ENCODE assay signal across 9 mouse cellular contexts in the genomic region with DNA sequence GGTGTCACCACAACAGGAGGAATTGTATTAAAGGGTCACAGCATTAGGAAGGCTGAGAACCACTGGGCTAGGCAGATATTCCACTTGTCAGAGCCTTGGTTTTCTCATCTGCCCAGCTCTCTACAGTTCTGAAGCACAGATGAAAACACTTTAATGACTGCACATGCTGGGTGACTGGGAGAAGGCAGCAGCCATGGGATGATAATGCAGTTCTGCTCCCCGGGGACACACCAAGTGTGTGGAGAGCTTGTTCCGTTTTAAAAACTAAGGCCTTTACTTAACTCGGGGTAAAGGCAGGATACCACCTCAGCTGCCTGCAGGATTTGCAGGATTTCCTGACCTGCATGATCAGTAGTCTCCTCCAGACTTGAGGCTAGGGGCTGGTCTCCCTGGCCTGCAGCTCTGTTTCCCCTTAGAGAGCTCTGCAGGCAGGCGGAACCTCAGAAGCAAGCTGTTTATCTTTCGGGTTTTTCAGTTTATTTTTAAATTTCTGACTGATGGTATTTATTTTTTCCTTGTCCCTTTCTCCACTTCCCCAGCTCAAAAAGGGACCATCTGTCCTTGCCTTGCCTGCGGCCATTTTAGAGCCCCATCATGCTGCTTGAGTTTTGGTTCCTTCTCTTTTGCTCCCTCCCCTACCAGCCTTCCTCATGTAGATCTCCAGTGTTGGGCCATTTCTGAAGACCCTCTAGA. TPM values are rescaled to one million over a fixed set of nuclear protein-coding genes. Genes with fewer than 3 reads are reported as not detected.
DNase-seq lines count a peak whose midpoint lies in the region; ATAC-seq and TF ChIP-seq lines count a peak whose summit lies in the region.
"Had no signal": no experiment of that assay in that cellular context is flagged by ENCODE, and none has a peak within 500 bp of the region (broad histone marks: within the 10 kb centered on the region; RNA-seq: fewer than 3 reads in every experiment).

No protein-coding gene starts in this region.

- peak overlapping the region; percentile 8; the same call in 1 of the 2 replicates for H3K27ac ChIP-seq in hindbrain, embryonic 13.5 days
- H3K27ac ChIP-seq in hindbrain, postnatal 0 days = no peak overlapping the region
- 0 out of 2 replicates have a peak overlapping the region, but pooled peaks have one; percentile 4 for H3K27ac ChIP-seq in neural tube, embryonic 11.5 days (ENCODE audit: low read depth, low read length)
- H3K27ac ChIP-seq in intestine, embryonic 15.5 days = peak overlapping the region; percentile 6; the same call in 1 of the 2 replicates
- peak overlapping the region; percentile 82 for H3K27ac ChIP-seq in stomach, postnatal 0 days (replicated peaks)

- DNase-seq in hindbrain, postnatal 0 days (ENCODE audit: low spot score) = no peak
- no peak for DNase-seq in neural tube, embryonic 11.5 days (ENCODE audit: low spot score)
- no peak for DNase-seq in neural tube, embryonic 10.5 days (ENCODE audit: extremely low spot score, low spot score)
- DNase-seq in stomach, postnatal 0 days (ENCODE audit: low spot score) = no peak
- DNase-seq in spleen, adult 12 weeks (ENCODE audit: low spot score) = no peak
- DNase-seq in adrenal gland, postnatal 36 days = no peak

- H3K9me3 ChIP-seq in hindbrain, embryonic 13.5 days = no peaks in the 10 kb centered on the region
- no peaks in the 10 kb centered on the region for H3K9me3 ChIP-seq in hindbrain, postnatal 0 days (ENCODE audit: low read length)
- H3K9me3 ChIP-seq in neural tube, embryonic 11.5 days (ENCODE audit: control insufficient read depth, low read length) = no peaks in the 10 kb centered on the region
- no peaks in the 10 kb centered on the region for H3K9me3 ChIP-seq in intestine, embryonic 15.5 days
- H3K9me3 ChIP-seq in stomach, postnatal 0 days (ENCODE audit: control insufficient read depth, low read length) = no peaks in the 10 kb centered on the region
- H3K9me3 ChIP-seq: G1E had no signal

- no peak overlapping the region for H3K9ac ChIP-seq in hindbrain, embryonic 13.5 days
- H3K9ac ChIP-seq in hindbrain, postnatal 0 days (replicated peaks; ENCODE audit: low read length) = no peak overlapping the region
- H3K9ac ChIP-seq in neural tube, embryonic 11.5 days (ENCODE audit: low read length) = no peak overlapping the region
- no peak overlapping the region for H3K9ac ChIP-seq in intestine, embryonic 15.5 days
- no peak overlapping the region for H3K9ac ChIP-seq in stomach, postnatal 0 days (ENCODE audit: low read length)

- TF ChIP-seq CTCF in hindbrain, postnatal 0 days (IDR thresholded peaks at IDR 0.05; ENCODE audit: low read depth) = no peak
- no peak for TF ChIP-seq CTCF in stomach, postnatal 0 days (IDR thresholded peaks at IDR 0.05; ENCODE audit: low read depth)

- H3K36me3 ChIP-seq in hindbrain, embryonic 13.5 days = 0 out of 2 replicates have a peak, but pooled peaks cover 4% of the 10 kb centered on the region
- no peaks in the 10 kb centered on the region for H3K36me3 ChIP-seq in hindbrain, postnatal 0 days (ENCODE audit: insufficient read depth, low read length)
- no peaks in the 10 kb centered on the region for H3K36me3 ChIP-seq in neural tube, embryonic 11.5 days (ENCODE audit: control insufficient read depth, insufficient read depth, low read length)
- no peaks in the 10 kb centered on the region for H3K36me3 ChIP-seq in intestine, embryonic 15.5 days
- no peaks in the 10 kb centered on the region for H3K36me3 ChIP-seq in stomach, postnatal 0 days (ENCODE audit: control insufficient read depth, insufficient read depth, low read length)

- ATAC-seq in hindbrain, embryonic 13.5 days (ENCODE audit: low FRiP score) = no peak
- no peak for ATAC-seq in hindbrain, postnatal 0 days
- ATAC-seq in neural tube, embryonic 11.5 days (ENCODE audit: insufficient read depth, low FRiP score, low TSS enrichment) = no peak
- ATAC-seq in intestine, embryonic 15.5 days = no peak
- no peak for ATAC-seq in stomach, postnatal 0 days (ENCODE audit: low FRiP score, low TSS enrichment)

- H3K4me3 ChIP-seq in hindbrain, embryonic 13.5 days = no peak overlapping the region
- H3K4me3 ChIP-seq in hindbrain, postnatal 0 days (ENCODE audit: low read length) = no peak overlapping the region
- H3K4me3 ChIP-seq in neural tube, embryonic 11.5 days (ENCODE audit: low read depth, low read length) = no peak overlapping the region
- H3K4me3 ChIP-seq in intestine, embryonic 15.5 days (replicated peaks) = no peak overlapping the region
- H3K4me3 ChIP-seq in stomach, postnatal 0 days (ENCODE audit: low read depth, low read length) = no peak overlapping the region

- H3K4me2 ChIP-seq in hindbrain, embryonic 13.5 days = no peak overlapping the region
- no peak overlapping the region for H3K4me2 ChIP-seq in hindbrain, postnatal 0 days (ENCODE audit: low read depth, low read length)
- no peak overlapping the region for H3K4me2 ChIP-seq in neural tube, embryonic 11.5 days (ENCODE audit: low read depth)
- no peak overlapping the region for H3K4me2 ChIP-seq in intestine, embryonic 15.5 days (replicated peaks)
- no peak overlapping the region for H3K4me2 ChIP-seq in stomach, postnatal 0 days (replicated peaks; ENCODE audit: low read depth)

- 81% methylated on average over 6 of the region's 6 CpGs for WGBS in hindbrain, embryonic 13.5 days
- WGBS in hindbrain, postnatal 0 days = 67% methylated on average over 6 of the region's 6 CpGs
- 66% methylated on average over 6 of the region's 6 CpGs for WGBS in neural tube, embryonic 11.5 days
- WGBS in intestine, embryonic 15.5 days = 48% methylated on average over 6 of the region's 6 CpGs
- 35% methylated on average over 6 of the region's 6 CpGs for WGBS in stomach, postnatal 0 days

- H3K4me1 ChIP-seq in hindbrain, embryonic 13.5 days (replicated peaks) = peaks cover 60% of the 10 kb centered on the region
- no peaks in the 10 kb centered on the region; the same call in 1 of the 2 replicates for H3K4me1 ChIP-seq in hindbrain, postnatal 0 days (ENCODE audit: insufficient read depth, low read length)
- H3K4me1 ChIP-seq in neural tube, embryonic 11.5 days (ENCODE audit: control insufficient read depth, insufficient read depth, low read length) = peaks cover 7% of the 10 kb centered on the region; the same call in 1 of the 2 replicates
- peaks cover 47% of the 10 kb centered on the region for H3K4me1 ChIP-seq in intestine, embryonic 15.5 days (replicated peaks)
- H3K4me1 ChIP-seq in stomach, postnatal 0 days (replicated peaks; ENCODE audit: control insufficient read depth, insufficient read depth) = peaks cover 16% of the 10 kb centered on the region

- no peaks in the 10 kb centered on the region for H3K27me3 ChIP-seq in hindbrain, embryonic 13.5 days
- no peaks in the 10 kb centered on the region for H3K27me3 ChIP-seq in hindbrain, postnatal 0 days (ENCODE audit: insufficient read depth, low read length)
- H3K27me3 ChIP-seq in neural tube, embryonic 11.5 days (ENCODE audit: control insufficient read depth, insufficient read depth, low read length) = no peaks in the 10 kb centered on the region
- no peaks in the 10 kb centered on the region for H3K27me3 ChIP-seq in intestine, embryonic 15.5 days (replicated peaks)
- H3K27me3 ChIP-seq in stomach, postnatal 0 days (ENCODE audit: control insufficient read depth, insufficient read depth, low read length) = no peaks in the 10 kb centered on the region

- TF ChIP-seq EP300 in stomach, postnatal 0 days (optimal IDR thresholded peaks at IDR 0.05) = no peak

RNA-seq across cellular contexts. Expression of gene Mink1, which starts 20.5 kb away (rescaled TPM):
- polyA plus RNA-seq in hindbrain, embryonic 13.5 days (2015; fragmentation: Nextera tagmentation; extraction: Ambion mirVana) = 14.2 and 15.3 TPM in 2 replicates
- 56.6 and 73.3 TPM in 2 replicates for total RNA-seq in hindbrain, postnatal 0 days (2014; rRNA removed)
- polyA plus RNA-seq in hindbrain, postnatal 0 days (2015; fragmentation: Nextera tagmentation; extraction: Ambion mirVana) = 13.6 and 15.2 TPM in 2 replicates
- polyA plus RNA-seq in neural tube, embryonic 11.5 days (2014; fragmentation: Nextera tagmentation; extraction: Ambion mirVana) = 15.0 and 16.0 TPM in 2 replicates
- polyA plus RNA-seq in intestine, embryonic 15.5 days (2015; fragmentation: Nextera tagmentation; extraction: Ambion mirVana) = 11.8 and 12.7 TPM in 2 replicates
- polyA plus RNA-seq in stomach, postnatal 0 days (2015; fragmentation: Nextera tagmentation; extraction: Ambion mirVana) = 8.5 and 10.2 TPM in 2 replicates
- 10 to 100 TPM; 39.2 to 42.6 TPM for total RNA-seq in adrenal gland, postnatal 36 days (2021)

RNA-seq across cellular contexts. Expression of gene 4930544D05Rik, which starts 32.5 kb away (rescaled TPM):
- polyA plus RNA-seq in hindbrain, embryonic 13.5 days (2015; fragmentation: Nextera tagmentation; extraction: Ambion mirVana) = not detected in 2 replicates
- total RNA-seq in hindbrain, postnatal 0 days (2014; rRNA removed) = not detected in 2 replicates
- not detected in 2 replicates for polyA plus RNA-seq in hindbrain, postnatal 0 days (2015; fragmentation: Nextera tagmentation; extraction: Ambion mirVana)
- polyA plus RNA-seq in neural tube, embryonic 11.5 days (2014; fragmentation: Nextera tagmentation; extraction: Ambion mirVana) = not detected in 2 replicates
- not detected in 2 replicates for polyA plus RNA-seq in intestine, embryonic 15.5 days (2015; fragmentation: Nextera tagmentation; extraction: Ambion mirVana)
- not detected in 2 replicates for polyA plus RNA-seq in stomach, postnatal 0 days (2015; fragmentation: Nextera tagmentation; extraction: Ambion mirVana)
- total RNA-seq in adrenal gland, postnatal 36 days (2021) = not detected
- total RNA-seq: G1E had no signal
- polyA plus RNA-seq: G1E had no signal

RNA-seq across cellular contexts. Expression of gene Chrne, which starts 35.8 kb away (rescaled TPM):
- polyA plus RNA-seq in hindbrain, embryonic 13.5 days (2015; fragmentation: Nextera tagmentation; extraction: Ambion mirVana) = not detected in 2 replicates
- 4.5 TPM in 1 of 2 replicates, not detected in the other for total RNA-seq in hindbrain, postnatal 0 days (2014; rRNA removed)
- polyA plus RNA-seq in hindbrain, postnatal 0 days (2015; fragmentation: Nextera tagmentation; extraction: Ambion mirVana) = 0.42 and 0.59 TPM in 2 replicates
- 0.41 TPM in 1 of 2 replicates, not detected in the other for polyA plus RNA-seq in neural tube, embryonic 11.5 days (2014; fragmentation: Nextera tagmentation; extraction: Ambion mirVana)
- polyA plus RNA-seq in intestine, embryonic 15.5 days (2015; fragmentation: Nextera tagmentation; extraction: Ambion mirVana) = not detected in 2 replicates
- not detected in 2 replicates for polyA plus RNA-seq in stomach, postnatal 0 days (2015; fragmentation: Nextera tagmentation; extraction: Ambion mirVana)
- total RNA-seq in adrenal gland, postnatal 36 days (2021) = not detected
- total RNA-seq: G1E had no signal
- polyA plus RNA-seq: G1E had no signal

RNA-seq across cellular contexts. Expression of gene Pld2, which starts 43.3 kb away (rescaled TPM):
- 9.0 and 10.1 TPM in 2 replicates for polyA plus RNA-seq in hindbrain, embryonic 13.5 days (2015; fragmentation: Nextera tagmentation; extraction: Ambion mirVana)
- 46.0 and 64.3 TPM in 2 replicates for total RNA-seq in hindbrain, postnatal 0 days (2014; rRNA removed)
- 17.7 and 19.1 TPM in 2 replicates for polyA plus RNA-seq in hindbrain, postnatal 0 days (2015; fragmentation: Nextera tagmentation; extraction: Ambion mirVana)
- 2.9 and 4.0 TPM in 2 replicates for polyA plus RNA-seq in neural tube, embryonic 11.5 days (2014; fragmentation: Nextera tagmentation; extraction: Ambion mirVana)
- polyA plus RNA-seq in intestine, embryonic 15.5 days (2015; fragmentation: Nextera tagmentation; extraction: Ambion mirVana) = 10.3 and 11.0 TPM in 2 replicates
- polyA plus RNA-seq in stomach, postnatal 0 days (2015; fragmentation: Nextera tagmentation; extraction: Ambion mirVana) = 16.2 and 17.7 TPM in 2 replicates
- 1 to 10 TPM; 8.1 to 8.6 TPM for total RNA-seq in adrenal gland, postnatal 36 days (2021)
- polyA plus RNA-seq: G1E had no signal

RNA-seq across cellular contexts. Expression of gene Gm40193, which starts 50.4 kb away (rescaled TPM):
- not detected in 2 replicates for polyA plus RNA-seq in hindbrain, embryonic 13.5 days (2015; fragmentation: Nextera tagmentation; extraction: Ambion mirVana)
- not detected in 2 replicates for total RNA-seq in hindbrain, postnatal 0 days (2014; rRNA removed)
- polyA plus RNA-seq in hindbrain, postnatal 0 days (2015; fragmentation: Nextera tagmentation; extraction: Ambion mirVana) = not detected in 2 replicates
- not detected in 2 replicates for polyA plus RNA-seq in neural tube, embryonic 11.5 days (2014; fragmentation: Nextera tagmentation; extraction: Ambion mirVana)
- polyA plus RNA-seq in intestine, embryonic 15.5 days (2015; fragmentation: Nextera tagmentation; extraction: Ambion mirVana) = not detected in 2 replicates
- not detected in 2 replicates for polyA plus RNA-seq in stomach, postnatal 0 days (2015; fragmentation: Nextera tagmentation; extraction: Ambion mirVana)
- total RNA-seq in adrenal gland, postnatal 36 days (2021) = not detected
- total RNA-seq: G1E had no signal
- polyA plus RNA-seq: G1E had no signal
